Mouse (Mus musculus) MEL (cell line): ENCODE data around the gene Gm20696. TPM values are rescaled to one million over a fixed set of nuclear protein-coding genes. Genes with fewer than 3 reads are reported as not detected.

ENCODE experiments used
- DNase-seq: peaks from one replicate; pipeline ENCODE4 v3.0.0; 2011; ENCODE audit warnings: low read depth, low spot score
- H3K27ac ChIP-seq: 2 replicates; pipeline ENCODE4 v1.5.1; 2012; ENCODE audit warnings: low read depth, mild to moderate bottlenecking, control low read depth, low read length, moderate library complexity; ENCODE audit not compliant: control insufficient read depth
- H3K27me3 ChIP-seq, 2 experiments: fragments of 150-350 bp in 1 of 2; sonication (generic) in 1 of 2; 2 replicates each; pipeline ENCODE4 v1.6.1; 2012; ENCODE audit warnings: low read length in 2 of 2, mild to moderate bottlenecking in 2 of 2, improper control_type of control experiment in 1 of 2, moderate library complexity in 1 of 2; ENCODE audit not compliant: insufficient read depth in 2 of 2, control insufficient read depth in 1 of 2
- H3K36me3 ChIP-seq, 2 experiments: 2 replicates each; pipeline ENCODE4 v1.6.1; 2012 to 2014; ENCODE audit warnings: low read length in 2 of 2, improper control_type of control experiment in 1 of 2, inconsistent platforms in 1 of 2, mild to moderate bottlenecking in 1 of 2; ENCODE audit not compliant: insufficient read depth in 2 of 2, control insufficient read depth in 1 of 2
- H3K4me1 ChIP-seq, 2 experiments: fragments of 150-350 bp in 1 of 2; sonication (generic) in 1 of 2; 2 replicates each; pipeline ENCODE4 v1.6.1; 2012; ENCODE audit warnings: low read length in 2 of 2, improper control_type of control experiment in 1 of 2, mild to moderate bottlenecking in 1 of 2; ENCODE audit not compliant: insufficient read depth in 2 of 2, control insufficient read depth in 1 of 2
- H3K4me3 ChIP-seq, 2 experiments: fragments of 150-350 bp in 1 of 2; sonication (generic) in 1 of 2; 2 replicates each; pipeline ENCODE4 v1.5.1; 2012; ENCODE audit warnings: low read depth in 2 of 2, low read length in 2 of 2, mild to moderate bottlenecking in 2 of 2, moderate library complexity in 2 of 2, control low read depth in 1 of 2, improper control_type of control experiment in 1 of 2; ENCODE audit not compliant: control insufficient read depth in 1 of 2, insufficient read depth in 1 of 2
- H3K79me2 ChIP-seq: 2 replicates; pipeline ENCODE4 v1.6.1; 2012; ENCODE audit warnings: mild to moderate bottlenecking, low read length, moderate library complexity; ENCODE audit not compliant: control insufficient read depth, poor library complexity, insufficient read depth
- H3K9ac ChIP-seq: 2 replicates; pipeline ENCODE4 v1.6.1; 2012; ENCODE audit warnings: low read depth, mild to moderate bottlenecking, control low read depth, low read length, moderate library complexity; ENCODE audit not compliant: control insufficient read depth, poor library complexity, severe bottlenecking
- H3K9me3 ChIP-seq: fragments of 150-350 bp; sonication (generic); replicated peaks from 2 replicates; pipeline ENCODE4 v1.6.1; 2012; ENCODE audit warnings: mild to moderate bottlenecking, low read length, improper control_type of control experiment, moderate library complexity; ENCODE audit not compliant: insufficient read depth
- BHLHE40 ChIP-seq: IDR thresholded peaks from 2 replicates; pipeline ENCODE4 v1.6.1; 2012; ENCODE audit warnings: low read depth, mild to moderate bottlenecking, inconsistent platforms, low read length, improper control_type of control experiment, borderline replicate concordance
- CHD1 ChIP-seq: IDR thresholded peaks from 2 replicates; pipeline ENCODE4 v1.6.1; 2012; ENCODE audit warnings: low read depth, mild to moderate bottlenecking, inconsistent platforms, low read length, improper control_type of control experiment
- CHD2 ChIP-seq: IDR thresholded peaks from 2 replicates; pipeline ENCODE4 v1.6.1; 2011; ENCODE audit warnings: low read length, improper control_type of control experiment
- CTCF ChIP-seq, 3 experiments: IDR thresholded peaks in 2 of 3; conservative IDR thresholded peaks in 1 of 3; 2 replicates each; pipeline ENCODE4 v1.5.1; 2011 to 2012; ENCODE audit warnings: low read length in 3 of 3, low read depth in 2 of 3, mild to moderate bottlenecking in 2 of 3, improper control_type of control experiment in 1 of 3, inconsistent platforms in 1 of 3, mixed read lengths in 1 of 3, moderate library complexity in 1 of 3; ENCODE audit not compliant: control insufficient read depth in 1 of 3, insufficient read depth in 1 of 3, poor library complexity in 1 of 3, severe bottlenecking in 1 of 3
- E2F4 ChIP-seq: IDR thresholded peaks from 2 replicates; pipeline ENCODE4 v1.6.1; 2011; ENCODE audit warnings: low read depth, low read length, improper control_type of control experiment, borderline replicate concordance
- ELF1 ChIP-seq: IDR thresholded peaks from 2 replicates; pipeline ENCODE4 v1.6.1; 2014; ENCODE audit warnings: low read depth, mild to moderate bottlenecking, inconsistent platforms, low read length, improper control_type of control experiment, moderate library complexity
- EP300 ChIP-seq, 2 experiments: IDR thresholded peaks; 2 replicates each; pipeline ENCODE4 v1.6.1; 2011; ENCODE audit warnings: improper control_type of control experiment in 2 of 2, low read length in 2 of 2, low read depth in 1 of 2, mild to moderate bottlenecking in 1 of 2
- ETS1 ChIP-seq: IDR thresholded peaks from 2 replicates; pipeline ENCODE4 v1.6.1; 2012; ENCODE audit warnings: low read depth, mild to moderate bottlenecking, inconsistent platforms, low read length, improper control_type of control experiment, moderate library complexity
- GABPA ChIP-seq: IDR thresholded peaks from 2 replicates; pipeline ENCODE4 v1.6.1; 2012; ENCODE audit warnings: low read depth, mild to moderate bottlenecking, inconsistent platforms, low read length, improper control_type of control experiment, moderate library complexity
- HCFC1 ChIP-seq: IDR thresholded peaks from 2 replicates; pipeline ENCODE4 v1.6.1; 2012; ENCODE audit warnings: low read depth, mild to moderate bottlenecking, inconsistent platforms, low read length, improper control_type of control experiment, moderate library complexity
- JUND ChIP-seq: IDR thresholded peaks from 2 replicates; pipeline ENCODE4 v1.6.1; 2011; ENCODE audit warnings: low read depth, mild to moderate bottlenecking, improper control_type of control experiment, low read length
- KAT2A ChIP-seq: conservative IDR thresholded peaks from 2 replicates; pipeline ENCODE4 v1.6.1; 2012; ENCODE audit warnings: low read depth, low read length, improper control_type of control experiment, inconsistent platforms
- MAFK ChIP-seq: IDR thresholded peaks from 2 replicates; pipeline ENCODE4 v1.6.1; 2011; ENCODE audit warnings: low read depth, mild to moderate bottlenecking, low read length, improper control_type of control experiment, borderline replicate concordance
- MAX ChIP-seq: IDR thresholded peaks from 2 replicates; pipeline ENCODE4 v1.6.1; 2011; ENCODE audit warnings: low read length, improper control_type of control experiment
- MAZ ChIP-seq: IDR thresholded peaks from 2 replicates; pipeline ENCODE4 v1.6.1; 2012; ENCODE audit warnings: low read depth, mild to moderate bottlenecking, inconsistent platforms, low read length, improper control_type of control experiment
- MEF2A ChIP-seq: IDR thresholded peaks from 2 replicates; pipeline ENCODE4 v1.6.1; 2014; ENCODE audit warnings: low read depth, mild to moderate bottlenecking, inconsistent platforms, low read length, improper control_type of control experiment; ENCODE audit not compliant: poor library complexity, insufficient replicate concordance, severe bottlenecking; ENCODE audit errors: extremely low read depth
- MYC ChIP-seq: IDR thresholded peaks from 2 replicates; pipeline ENCODE4 v1.6.1; 2011; ENCODE audit warnings: low read depth, mild to moderate bottlenecking, low read length, improper control_type of control experiment, moderate library complexity
- NELFE ChIP-seq: IDR thresholded peaks from 2 replicates; pipeline ENCODE4 v1.6.1; 2011; ENCODE audit warnings: low read depth, low read length, improper control_type of control experiment
- NRF1 ChIP-seq: IDR thresholded peaks from 2 replicates; pipeline ENCODE4 v1.6.1; 2014; ENCODE audit warnings: low read depth, mild to moderate bottlenecking, inconsistent platforms, low read length, improper control_type of control experiment, moderate library complexity; ENCODE audit not compliant: poor library complexity, insufficient read depth, severe bottlenecking
- POLR2A ChIP-seq, 2 experiments: IDR thresholded peaks; 2 replicates each; pipeline ENCODE4 v1.6.1; 2011 to 2012; ENCODE audit warnings: low read length in 2 of 2, mild to moderate bottlenecking in 2 of 2, control low read depth in 1 of 2, improper control_type of control experiment in 1 of 2, low read depth in 1 of 2, moderate library complexity in 1 of 2; ENCODE audit not compliant: control insufficient read depth in 1 of 2, insufficient read depth in 1 of 2, poor library complexity in 1 of 2
- POLR2AphosphoS2 ChIP-seq: IDR thresholded peaks from 2 replicates; pipeline ENCODE4 v1.6.1; 2011; ENCODE audit warnings: low read length, improper control_type of control experiment
- POLR2AphosphoS5 ChIP-seq: IDR thresholded peaks from 2 replicates; pipeline ENCODE4 v1.6.1; 2012; ENCODE audit warnings: low read depth, borderline replicate concordance, mild to moderate bottlenecking, inconsistent platforms, low read length, moderate library complexity, mixed read lengths
- RAD21 ChIP-seq: IDR thresholded peaks from 2 replicates; pipeline ENCODE4 v1.6.1; 2011; ENCODE audit warnings: mild to moderate bottlenecking, low read depth, low read length, improper control_type of control experiment
- RCOR1 ChIP-seq: IDR thresholded peaks from 2 replicates; pipeline ENCODE4 v1.6.1; 2012; ENCODE audit warnings: low read depth, mild to moderate bottlenecking, inconsistent platforms, low read length, improper control_type of control experiment
- SIN3A ChIP-seq: IDR thresholded peaks from 2 replicates; pipeline ENCODE4 v1.6.1; 2012; ENCODE audit warnings: low read length, improper control_type of control experiment, inconsistent platforms
- SMC3 ChIP-seq: IDR thresholded peaks from 2 replicates; pipeline ENCODE4 v1.6.1; 2011; ENCODE audit warnings: low read depth, low read length, improper control_type of control experiment
- TCF12 ChIP-seq: IDR thresholded peaks from 2 replicates; pipeline ENCODE4 v1.6.1; 2014; ENCODE audit warnings: low read depth, mild to moderate bottlenecking, inconsistent platforms, low read length, improper control_type of control experiment, moderate library complexity
- UBTF ChIP-seq: IDR thresholded peaks from 2 replicates; pipeline ENCODE4 v1.6.1; 2012; ENCODE audit warnings: low read depth, mild to moderate bottlenecking, inconsistent platforms, low read length, improper control_type of control experiment, moderate library complexity, borderline replicate concordance; ENCODE audit not compliant: insufficient read depth
- USF1 ChIP-seq: IDR thresholded peaks from 2 replicates; pipeline ENCODE4 v1.6.1; 2014; ENCODE audit warnings: low read depth, mild to moderate bottlenecking, inconsistent platforms, low read length, improper control_type of control experiment, moderate library complexity
- ZC3H11A ChIP-seq: IDR thresholded peaks from 2 replicates; pipeline ENCODE4 v1.6.1; 2012; ENCODE audit warnings: low read depth, mild to moderate bottlenecking, inconsistent platforms, low read length, improper control_type of control experiment
- ZKSCAN1 ChIP-seq: IDR thresholded peaks from 2 replicates; pipeline ENCODE4 v1.6.1; 2012; ENCODE audit warnings: low read depth, mild to moderate bottlenecking, inconsistent platforms, low read length, improper control_type of control experiment, moderate library complexity
- ZMIZ1 ChIP-seq: IDR thresholded peaks from 2 replicates; pipeline ENCODE4 v1.6.1; 2012; ENCODE audit warnings: low read depth, mild to moderate bottlenecking, inconsistent platforms, low read length, improper control_type of control experiment, moderate library complexity
- ZNF384 ChIP-seq: IDR thresholded peaks from 2 replicates; pipeline ENCODE4 v1.6.1; 2012; ENCODE audit warnings: low read depth, mild to moderate bottlenecking, inconsistent platforms, low read length, improper control_type of control experiment
- polyA plus RNA-seq, 2 experiments: library from polyadenylated mRNA; stranded (reverse) in 1 of 2; unstranded in 1 of 2; fragments of >175 nt in 1 of 2; fragments of >200 nt in 1 of 2; gene quantifications; 2 replicates each; pipeline versions ENCODE4 v1.2.1 to v1.2.4; 2012; ENCODE audit warnings: low replicate concordance in 2 of 2, low read depth in 1 of 2; ENCODE audit not compliant: insufficient read length in 2 of 2, insufficient read depth in 1 of 2, missing spikeins in 1 of 2
- total RNA-seq: library from RNA; depleted of rRNA; stranded (reverse); fragments of 300-350 nt; gene quantifications from 2 replicates; pipeline ENCODE4 v1.2.3, GENCODE M21; 2012

Gene Gm20696
- total and polyA plus RNA-seq, 3 experiments = 0.07 to 0.39 TPM; not detected in 1

DNA sequence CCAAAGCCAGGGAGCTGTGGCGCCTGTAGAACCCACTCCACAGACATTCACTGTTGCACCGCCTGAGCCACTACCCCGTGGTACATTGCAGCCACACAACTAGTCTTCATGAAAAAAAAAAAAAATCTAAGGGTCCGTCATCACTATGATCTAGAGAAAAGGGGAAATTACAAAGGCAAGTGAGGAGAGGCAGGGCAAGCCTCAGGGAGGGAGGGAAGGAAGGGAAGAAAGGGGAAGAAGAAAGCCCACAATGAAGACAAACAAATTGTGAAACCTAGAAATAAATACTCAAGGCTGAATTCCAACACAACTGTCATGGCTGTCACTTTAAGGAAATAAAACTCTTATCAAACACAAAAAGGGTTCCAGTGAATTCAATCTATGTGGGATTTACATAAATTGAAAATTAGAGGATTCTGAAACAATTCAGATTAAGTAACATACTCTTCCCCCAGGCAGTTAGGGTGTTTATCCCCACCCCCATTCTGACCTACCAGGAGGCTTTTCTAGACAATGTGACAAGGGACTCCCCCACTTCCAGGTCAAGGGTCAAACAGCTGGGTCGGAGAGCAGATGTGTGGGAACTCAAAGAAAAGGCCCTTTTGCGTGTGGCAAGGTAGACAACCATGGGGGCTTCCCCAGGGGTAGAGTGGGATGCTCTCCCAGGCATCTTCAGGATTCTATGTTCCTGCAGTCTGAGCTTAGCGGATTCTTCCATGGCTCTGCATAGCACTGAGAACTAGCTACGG, 176.5 kb downstream of the Gm20696 start:
- H3K9me3 ChIP-seq = no peaks in the 10 kb centered on the region
- H3K9ac ChIP-seq = peak overlapping the region; percentile 24; the same call in 1 of the 2 replicates
- no peak for TF ChIP-seq MAZ
- no peak for TF ChIP-seq MAX
- no peak for TF ChIP-seq CTCF (IDR thresholded peaks at IDR 0.05 in 2 of 3, conservative IDR thresholded peaks at IDR 0.05 in 1 of 3; ENCODE audit: control insufficient read depth in 1 of 3, insufficient read depth in 1 of 3, low read depth in 2 of 3, low read length in 3 of 3, poor library complexity in 1 of 3, severe bottlenecking in 1 of 3)
- TF ChIP-seq EP300 (IDR thresholded peaks at IDR 0.05; ENCODE audit: low read depth in 1 of 2, low read length in 2 of 2) = peak in 1 of 2 experiments; percentile 65; a peak in 2 of 4 replicates
- TF ChIP-seq POLR2AphosphoS5 = no peak
- no peak; the same call in 1 of the 2 replicates for TF ChIP-seq SMC3
- TF ChIP-seq GABPA = no peak
- no peak for TF ChIP-seq UBTF
- 0 out of 2 replicates have a peak, but pooled peaks have one; percentile 12 for TF ChIP-seq TCF12
- no peak for TF ChIP-seq ETS1
- no peak for TF ChIP-seq CHD2
- TF ChIP-seq RAD21 = no peak
- no peak for TF ChIP-seq ELF1
- no peak for TF ChIP-seq KAT2A
- TF ChIP-seq MAFK = no peak
- TF ChIP-seq RCOR1 = 0 out of 2 replicates have a peak, but pooled peaks have one; percentile 30
- no peak for TF ChIP-seq JUND
- TF ChIP-seq MYC = no peak
- TF ChIP-seq POLR2A (IDR thresholded peaks at IDR 0.05; ENCODE audit: control insufficient read depth in 1 of 2, insufficient read depth in 1 of 2, low read depth in 1 of 2, low read length in 2 of 2, poor library complexity in 1 of 2) = no peak
- TF ChIP-seq ZMIZ1 = no peak
- no peak for TF ChIP-seq NELFE
- no peak for TF ChIP-seq POLR2AphosphoS2
- no peak for TF ChIP-seq HCFC1
- no peak for TF ChIP-seq ZC3H11A
- no peak for TF ChIP-seq CHD1
- TF ChIP-seq ZNF384 = peak; percentile 96
- no peak for TF ChIP-seq NRF1
- TF ChIP-seq MEF2A = no peak
- no peak for TF ChIP-seq USF1
- TF ChIP-seq E2F4 = 0 out of 2 replicates have a peak, but pooled peaks have one; percentile 27
- no peak for TF ChIP-seq BHLHE40
- TF ChIP-seq SIN3A = peak; percentile 58; the same call in 1 of the 2 replicates
- TF ChIP-seq ZKSCAN1 = no peak
- peak overlapping the region; percentile 31; the same call in 1 of the 2 replicates for H3K27ac ChIP-seq
- no peaks in the 10 kb centered on the region for H3K79me2 ChIP-seq
- peaks cover 0 to 19% of the 10 kb centered on the region in 2 experiments; a peak in 2 of 4 replicates for H3K36me3 ChIP-seq
- no peaks in the 10 kb centered on the region for H3K27me3 ChIP-seq
- peak; percentile 81 for DNase-seq
- H3K4me1 ChIP-seq = peaks cover 8 to 13% of the 10 kb centered on the region in 2 experiments
- no peak overlapping the region for H3K4me3 ChIP-seq
